Mouse (Mus musculus) left cerebral cortex, adult 11 months (tissue): ENCODE results near the gene Gpbar1.

ENCODE experiments used
- DNase-seq: peaks from one replicate; pipeline ENCODE4 v3.0.0; 2022; ENCODE audit warnings: low spot score

Gpbar1 gene

GRCm38 (mm10) chr1:74295456-74296171 is 17.3 kb downstream of the Gpbar1 start:
- DNase-seq, result peak; percentile 84

GRCm38 (mm10) chr1:74296477-74296876 is 18.1 kb downstream of the Gpbar1 start:
- DNase-seq, result no peak

- no peak for DNase-seq
Measured at GRCm38 (mm10) chr1:74297269-74297668, 18.9 kb downstream of the Gpbar1 start.

- no peak for DNase-seq
Measured at GRCm38 (mm10) chr1:74298157-74298750, 19.9 kb downstream of the Gpbar1 start.

- DNase-seq, result no peak
Measured at GRCm38 (mm10) chr1:74298996-74299395, 20.6 kb downstream of the Gpbar1 start.

GRCm38 (mm10) chr1:74300347-74301110 is 22.2 kb downstream of the Gpbar1 start:
- no peak for DNase-seq

- no peak for DNase-seq
Measured at GRCm38 (mm10) chr1:74302229-74302628, 23.9 kb downstream of the Gpbar1 start.

- no peak for DNase-seq
Measured at GRCm38 (mm10) chr1:74302835-74303234, 24.5 kb downstream of the Gpbar1 start.

GRCm38 (mm10) chr1:74303509-74304338 is 25.4 kb downstream of the Gpbar1 start:
- no peak for DNase-seq

- no peak for DNase-seq
Measured at GRCm38 (mm10) chr1:74304339-74304790, 26.0 kb downstream of the Gpbar1 start.

- no peak for DNase-seq
Measured at GRCm38 (mm10) chr1:74304946-74305345, 26.6 kb downstream of the Gpbar1 start.

- no peak for DNase-seq
Measured at GRCm38 (mm10) chr1:74305522-74305921, 27.2 kb downstream of the Gpbar1 start, which contains the start of gene Tmbim1. Tmbim1 (minus strand) TSS chr1:74305622.

GRCm38 (mm10) chr1:74307146-74307545 is 28.8 kb downstream of the Gpbar1 start:
- no peak for DNase-seq

GRCm38 (mm10) chr1:74308001-74308964 is 29.9 kb downstream of the Gpbar1 start:
- DNase-seq, result no peak

- no peak for DNase-seq
Measured at GRCm38 (mm10) chr1:74309767-74310166, 31.4 kb downstream of the Gpbar1 start.

- DNase-seq, result peak; percentile 78
Measured at GRCm38 (mm10) chr1:74313049-74313692, 34.8 kb downstream of the Gpbar1 start.

GRCm38 (mm10) chr1:74314796-74315195 is 36.4 kb downstream of the Gpbar1 start:
- DNase-seq, result no peak

- no peak for DNase-seq
Measured at GRCm38 (mm10) chr1:74316114-74316827, 37.9 kb downstream of the Gpbar1 start.

- no peak for DNase-seq
Measured at GRCm38 (mm10) chr1:74318711-74319110, 40.4 kb downstream of the Gpbar1 start.

GRCm38 (mm10) chr1:74321396-74321795 is 43.0 kb downstream of the Gpbar1 start:
- no peak for DNase-seq
